Mouse (Mus musculus) embryonic facial prominence, embryonic 11.5 days (tissue): Measurements from ENCODE around the gene Fndc5. TPM values are rescaled to one million over a fixed set of nuclear protein-coding genes. Genes with fewer than 3 reads are reported as not detected.

ENCODE experiments used
- ATAC-seq: fragments of 200-750 bp; cut with Nextera tagmentation; replicated peaks from 2 replicates; pipeline ENCODE4 v1.8.0; 2017; ENCODE audit warnings: low read depth; ENCODE audit not compliant: insufficient number of reproducible peaks, low FRiP score, low TSS enrichment
- DNase-seq: peaks from one replicate; pipeline ENCODE4 v3.0.0-alpha.2; 2015; ENCODE audit warnings: low spot score
- H3K27ac ChIP-seq: fragments of 300-500 bp; sonication (generic); replicated peaks from 2 replicates; pipeline ENCODE4 v1.5.1; 2014; ENCODE audit warnings: mild to moderate bottlenecking, low read depth, low read length, control low read depth
- H3K27me3 ChIP-seq: fragments of 300-500 bp; sonication (generic); 2 replicates; pipeline ENCODE4 v1.6.1; 2014; ENCODE audit warnings: mild to moderate bottlenecking, low read length, moderate library complexity, mixed read lengths; ENCODE audit not compliant: control insufficient read depth, insufficient read depth
- H3K36me3 ChIP-seq: fragments of 300-500 bp; sonication (generic); replicated peaks from 2 replicates; pipeline ENCODE4 v1.6.1; 2014; ENCODE audit warnings: low read depth, mild to moderate bottlenecking, low read length, moderate library complexity, mixed read lengths; ENCODE audit not compliant: control insufficient read depth, insufficient read depth
- H3K4me1 ChIP-seq: fragments of 300-500 bp; sonication (generic); 2 replicates; pipeline ENCODE4 v1.6.1; 2014; ENCODE audit warnings: low read length, mixed read lengths; ENCODE audit not compliant: control insufficient read depth, insufficient read depth
- H3K4me2 ChIP-seq: fragments of 300-500 bp; sonication (generic); 2 replicates; pipeline ENCODE4 v1.6.1; 2014; ENCODE audit warnings: low read depth, mild to moderate bottlenecking, control low read depth, low read length, moderate library complexity
- H3K4me3 ChIP-seq: fragments of 300-500 bp; sonication (generic); 2 replicates; pipeline ENCODE4 v1.5.1; 2014; ENCODE audit warnings: low read depth, low read length, control low read depth
- H3K9ac ChIP-seq: fragments of 300-500 bp; sonication (generic); replicated peaks from 2 replicates; pipeline ENCODE4 v1.6.1; 2014; ENCODE audit warnings: mild to moderate bottlenecking, control low read depth, low read length
- H3K9me3 ChIP-seq: fragments of 300-500 bp; sonication (generic); replicated peaks from 2 replicates; pipeline ENCODE4 v1.6.1; 2016; ENCODE audit warnings: mild to moderate bottlenecking, low read length, inconsistent platforms, mixed read lengths; ENCODE audit not compliant: control insufficient read depth
- WGBS: fragments of 180-500 bp; shearing (Covaris S2); extraction: QIAGEN DNeasy Blood & Tissue Kit; methylation state at CpG from one replicate; pipeline ENCODE4 v1.1.7; 2014; 5-methylcytosine and 5-hydroxymethylcytosine counted together
- polyA plus RNA-seq: library from polyadenylated mRNA; unstranded; fragments of >200 nt; fragmentation: Nextera tagmentation; extraction: Ambion mirVana; gene quantifications from 2 replicates; pipeline ENCODE4 v1.2.1, GENCODE M21; 2014

Gene Fndc5
- polyA plus RNA-seq, 1 experiment from 2014 or later: 3.8 TPM

DNA sequence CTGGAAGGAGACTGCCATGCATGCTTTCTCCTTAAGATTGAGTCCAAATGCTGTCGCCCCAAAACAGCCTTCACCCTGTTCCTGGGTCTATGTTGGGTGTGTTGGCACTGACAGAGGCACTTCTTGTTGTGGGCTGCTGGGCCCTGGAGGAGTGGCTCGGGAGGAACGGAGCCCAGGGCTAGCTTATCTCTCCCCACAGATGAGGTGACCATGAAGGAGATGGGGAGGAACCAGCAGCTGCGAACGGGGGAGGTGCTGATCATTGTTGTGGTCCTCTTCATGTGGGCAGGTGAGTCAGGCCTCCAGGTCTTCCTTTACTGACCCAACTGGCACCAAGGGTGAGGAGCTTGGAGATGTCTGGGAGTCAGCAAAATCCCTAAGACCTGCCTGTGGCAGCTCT, 2.8 kb downstream of the Fndc5 start:
- 85% methylated on average over 5 of the region's 5 CpGs for WGBS
- H3K27me3 ChIP-seq: peaks cover 23% of the 10 kb centered on the region
- no peak for DNase-seq

GRCm38 (mm10) chr4:129140808-129141207, 4.0 kb downstream of the Fndc5 start:
- H3K4me2 ChIP-seq: no peak overlapping the region
- no peaks in the 10 kb centered on the region for H3K9me3 ChIP-seq
- no peak overlapping the region for H3K27ac ChIP-seq
- H3K4me3 ChIP-seq: no peak overlapping the region
- WGBS: 81% methylated on average over 4 of the region's 4 CpGs
- peaks cover 19% of the 10 kb centered on the region for H3K27me3 ChIP-seq
- no peaks in the 10 kb centered on the region for H3K36me3 ChIP-seq
- no peak for DNase-seq
- H3K9ac ChIP-seq: no peak overlapping the region
- ATAC-seq: no peak
- H3K4me1 ChIP-seq: peaks cover 3% of the 10 kb centered on the region; the same call in 1 of the 2 replicates

More for the DNA sequence above, 2.8 kb downstream of the Fndc5 start:
- no peak overlapping the region for H3K9ac ChIP-seq
- peaks cover 3% of the 10 kb centered on the region; the same call in 1 of the 2 replicates for H3K4me1 ChIP-seq
- no peak for ATAC-seq
- H3K9me3 ChIP-seq: no peaks in the 10 kb centered on the region
- H3K27ac ChIP-seq: no peak overlapping the region
- no peaks in the 10 kb centered on the region for H3K36me3 ChIP-seq
- no peak overlapping the region for H3K4me2 ChIP-seq
- H3K4me3 ChIP-seq: no peak overlapping the region

- Histone ChIP-seq H3K27me3 (peaks cover 10% of the 10 kb centered on the region), H3K9ac (no peak overlapping the region), H3K4me2 (no peak overlapping the region), H3K4me3 (no peak overlapping the region), H3K36me3 (no peaks in the 10 kb centered on the region), H3K9me3 (no peaks in the 10 kb centered on the region), H3K4me1 (peaks cover 3% of the 10 kb centered on the region; the same call in 1 of the 2 replicates), H3K27ac (no peak overlapping the region)
- ATAC-seq (no peak), DNase-seq (no peak)
- 80% methylated on average over 17 of the region's 17 CpGs for WGBS
Observed at GRCm38 (mm10) chr4:129141560-129142438, 5.0 kb downstream of the Fndc5 start.

- DNase-seq (no peak), ATAC-seq (no peak)
- Histone ChIP-seq H3K4me3 (no peak overlapping the region), H3K27ac (no peak overlapping the region), H3K4me1 (no peaks in the 10 kb centered on the region), H3K27me3 (peaks cover 5% of the 10 kb centered on the region), H3K36me3 (no peaks in the 10 kb centered on the region), H3K9ac (no peak overlapping the region), H3K9me3 (no peaks in the 10 kb centered on the region), H3K4me2 (no peak overlapping the region)
- WGBS: 89% methylated on average over 11 of the region's 11 CpGs
Observed at GRCm38 (mm10) chr4:129142439-129143045, 5.7 kb downstream of the Fndc5 start.

GRCm38 (mm10) chr4:129143509-129143908, 6.7 kb downstream of the Fndc5 start:
- H3K27ac ChIP-seq: no peak overlapping the region
- no peak overlapping the region for H3K4me3 ChIP-seq
- H3K9ac ChIP-seq: no peak overlapping the region
- no peaks in the 10 kb centered on the region for H3K9me3 ChIP-seq
- no peaks in the 10 kb centered on the region for H3K27me3 ChIP-seq
- H3K4me2 ChIP-seq: no peak overlapping the region
- 86% methylated on average over 5 of the region's 5 CpGs for WGBS
- H3K4me1 ChIP-seq: no peaks in the 10 kb centered on the region
- no peak for ATAC-seq
- no peaks in the 10 kb centered on the region for H3K36me3 ChIP-seq
- DNase-seq: no peak

DNA sequence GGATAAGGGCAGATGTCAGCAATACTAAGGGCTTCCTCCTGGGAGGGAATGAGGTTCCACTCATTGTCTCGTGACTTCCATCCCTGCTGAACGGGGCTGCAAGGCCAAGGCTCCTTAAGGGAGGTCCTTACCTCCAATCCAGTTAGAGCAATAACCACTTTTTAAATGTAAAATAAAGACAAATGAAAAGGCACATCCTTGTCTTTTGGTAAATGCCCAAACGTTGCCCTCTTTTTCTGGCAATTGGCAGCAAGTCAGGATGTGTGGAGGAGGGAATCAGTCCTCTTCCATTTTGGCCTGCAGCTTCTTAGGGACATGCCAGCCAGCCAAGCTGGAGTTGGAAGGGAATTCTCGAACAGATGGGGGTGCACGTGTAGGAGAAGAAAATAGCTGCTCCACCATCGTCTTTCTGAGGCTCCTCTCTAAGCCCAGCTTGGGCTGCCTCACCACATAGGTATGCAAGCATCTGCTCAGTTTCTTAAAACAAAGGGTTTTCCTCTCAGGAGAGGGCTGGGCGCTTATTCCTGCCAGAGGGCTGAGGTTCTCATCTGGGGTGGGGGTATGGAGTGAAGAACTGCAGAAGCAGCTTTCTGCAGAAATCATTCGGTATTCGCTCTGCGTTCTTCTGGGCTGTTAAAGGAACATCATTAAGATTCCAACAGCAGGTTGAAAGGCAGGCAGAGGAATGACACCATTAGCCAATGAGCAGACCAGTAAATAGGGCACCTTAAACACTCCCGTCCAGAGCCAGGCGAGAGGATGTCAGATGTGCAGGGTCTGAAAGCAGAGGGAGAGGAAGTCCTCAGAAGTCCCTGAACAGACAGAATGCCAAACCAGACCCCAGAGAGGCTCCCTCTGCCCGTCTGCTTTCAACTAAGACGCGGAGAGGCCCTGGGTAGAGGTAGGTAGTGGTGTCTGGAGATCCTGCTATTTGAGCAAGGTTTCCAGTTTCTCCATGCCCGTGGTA, 7.9 kb downstream of the Fndc5 start:
- H3K27ac ChIP-seq: no peak overlapping the region
- no peaks in the 10 kb centered on the region for H3K4me1 ChIP-seq
- 65% methylated on average over 16 of the region's 16 CpGs for WGBS
- no peaks in the 10 kb centered on the region for H3K27me3 ChIP-seq
- no peaks in the 10 kb centered on the region; the same call in 1 of the 2 replicates for H3K36me3 ChIP-seq
- no peak overlapping the region for H3K9ac ChIP-seq
- H3K4me2 ChIP-seq: no peak overlapping the region
- ATAC-seq (no peak), DNase-seq (no peak)
- H3K4me3 ChIP-seq: no peak overlapping the region
- H3K9me3 ChIP-seq: no peaks in the 10 kb centered on the region

DNA sequence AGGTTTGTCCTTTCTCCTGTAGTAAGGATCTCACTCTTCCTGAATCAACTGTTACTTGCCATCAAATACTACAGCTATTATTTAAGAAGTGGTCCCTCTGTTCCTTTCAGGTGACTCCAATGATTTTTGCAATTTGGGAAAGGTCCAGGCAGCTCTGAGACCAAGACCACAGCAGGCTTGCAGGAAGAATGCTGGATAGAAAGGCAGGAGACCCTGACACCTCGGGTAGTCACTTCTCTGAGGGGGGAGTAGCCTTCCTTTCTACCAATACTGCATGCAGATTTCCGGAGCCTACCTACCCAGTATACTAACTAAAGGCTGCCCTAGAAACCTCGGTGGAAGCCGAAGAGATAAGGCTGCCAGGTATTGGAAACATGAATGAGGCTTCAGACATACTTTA, 8.6 kb downstream of the Fndc5 start:
- no peak overlapping the region for H3K4me2 ChIP-seq
- ATAC-seq: no peak
- no peak overlapping the region for H3K27ac ChIP-seq
- no peak overlapping the region for H3K4me3 ChIP-seq
- 70% methylated on average over 4 of the region's 4 CpGs for WGBS
- no peaks in the 10 kb centered on the region for H3K27me3 ChIP-seq
- H3K9ac ChIP-seq: no peak overlapping the region
- H3K36me3 ChIP-seq: no peaks in the 10 kb centered on the region; the same call in 1 of the 2 replicates
- no peaks in the 10 kb centered on the region for H3K9me3 ChIP-seq
- no peaks in the 10 kb centered on the region for H3K4me1 ChIP-seq
- no peak for DNase-seq
